Mouse (Mus musculus): ENCODE data around the gene Hist1h2aa.

- TF ChIP-seq POLR2A (IDR thresholded peaks at IDR 0.05; ENCODE audit: insufficient read length, low read depth) (no peak), MYOG (IDR thresholded peaks at IDR 0.05; ENCODE audit: control insufficient read depth in 1 of 3, insufficient read depth in 1 of 3, insufficient read length in 2 of 3, low read depth in 2 of 3) (no peak), TCF12 (IDR thresholded peaks at IDR 0.05; ENCODE audit: insufficient read depth, poor library complexity, severe bottlenecking) (no peak)
These were observed 15.4 kb downstream of the Hist1h2aa start for GRCm38 (mm10) chr13:23949484-23950246.
